13 mouse cellular contexts compared by ENCODE assay signal in genomic region chr17:6017268-6017667, GRCm38 (mm10).
DNase-seq lines count a peak whose midpoint lies in the region; ATAC-seq and TF ChIP-seq lines count a peak whose summit lies in the region.
"Had no signal": no experiment of that assay in that cellular context is flagged by ENCODE, and none has a peak within 500 bp of the region (broad histone marks: within the 10 kb centered on the region; RNA-seq: fewer than 3 reads in every experiment).

No protein-coding gene starts in this region.

- H3K9ac ChIP-seq in hindbrain, postnatal 0 days (replicated peaks; ENCODE audit: low read length), result no peak overlapping the region
- no peak overlapping the region for H3K9ac ChIP-seq in hindbrain, embryonic 12.5 days
- no peak overlapping the region for H3K9ac ChIP-seq in lung, postnatal 0 days (replicated peaks; ENCODE audit: low read depth)
- H3K9ac ChIP-seq: heart, embryonic 13.5 days; liver, embryonic 14.5 days had no signal

- no peak overlapping the region for H3K27ac ChIP-seq in hindbrain, postnatal 0 days
- H3K27ac ChIP-seq in hindbrain, embryonic 12.5 days, result no peak overlapping the region
- no peak overlapping the region for H3K27ac ChIP-seq in lung, postnatal 0 days (ENCODE audit: low read length)
- peak overlapping the region; percentile 7; the same call in 1 of the 2 replicates for H3K27ac ChIP-seq in limb, embryonic 10.5 days
- H3K27ac ChIP-seq: liver, embryonic 14.5 days had no signal

- DNase-seq in hindbrain, postnatal 0 days (ENCODE audit: low spot score), result no peak
- DNase-seq in lung, postnatal 0 days (ENCODE audit: low spot score), result peak; percentile 38
- no peak for DNase-seq in lung, postnatal 14 days
- no peak for DNase-seq in limb, embryonic 10.5 days (ENCODE audit: low spot score)
- no peak for DNase-seq in frontal cortex, adult 2 months (ENCODE audit: extremely low spot score in 1 of 2, low spot score in 1 of 2)
- DNase-seq in spleen, postnatal 36 days (ENCODE audit: low spot score in 2 of 2), result no peak
- DNase-seq: cerebellum, postnatal 36 days; kidney, adult 8-10 months; layer of hippocampus, postnatal 36 days; spleen, adult 18-20 months had no signal

- no peaks in the 10 kb centered on the region for H3K4me1 ChIP-seq in hindbrain, postnatal 0 days (ENCODE audit: insufficient read depth, low read length)
- no peaks in the 10 kb centered on the region for H3K4me1 ChIP-seq in hindbrain, embryonic 12.5 days
- peaks cover 5% of the 10 kb centered on the region; the same call in 1 of the 2 replicates for H3K4me1 ChIP-seq in lung, postnatal 0 days (ENCODE audit: insufficient read depth, low read depth, low read length)
- H3K4me1 ChIP-seq in limb, embryonic 10.5 days, result peaks cover 13% of the 10 kb centered on the region

- no peak overlapping the region for H3K4me2 ChIP-seq in hindbrain, postnatal 0 days (ENCODE audit: low read depth, low read length)
- H3K4me2 ChIP-seq in hindbrain, embryonic 12.5 days (replicated peaks), result no peak overlapping the region
- H3K4me2 ChIP-seq in lung, postnatal 0 days (replicated peaks; ENCODE audit: low read depth, low read length), result no peak overlapping the region
- H3K4me2 ChIP-seq: heart, embryonic 13.5 days had no signal

- 66% methylated on average over 12 of the region's 12 CpGs for WGBS in hindbrain, postnatal 0 days
- 67% methylated on average over 12 of the region's 12 CpGs for WGBS in hindbrain, embryonic 12.5 days
- 63% methylated on average over 12 of the region's 12 CpGs for WGBS in lung, postnatal 0 days
- WGBS in limb, embryonic 10.5 days, result 71% methylated on average over 12 of the region's 12 CpGs

- H3K36me3 ChIP-seq in hindbrain, postnatal 0 days (ENCODE audit: insufficient read depth, low read length), result no peaks in the 10 kb centered on the region
- H3K36me3 ChIP-seq in hindbrain, embryonic 12.5 days, result no peaks in the 10 kb centered on the region
- H3K36me3 ChIP-seq in lung, postnatal 0 days (ENCODE audit: insufficient read depth, low read length), result no peaks in the 10 kb centered on the region
- no peaks in the 10 kb centered on the region for H3K36me3 ChIP-seq in limb, embryonic 10.5 days

- TF ChIP-seq CTCF in hindbrain, postnatal 0 days (IDR thresholded peaks at IDR 0.05; ENCODE audit: low read depth), result peak; percentile 46
- TF ChIP-seq CTCF in lung, postnatal 0 days (IDR thresholded peaks at IDR 0.05), result peak; percentile 50

- H3K4me3 ChIP-seq in hindbrain, postnatal 0 days (ENCODE audit: low read length), result no peak overlapping the region
- no peak overlapping the region for H3K4me3 ChIP-seq in hindbrain, embryonic 12.5 days
- no peak overlapping the region for H3K4me3 ChIP-seq in lung, postnatal 0 days (ENCODE audit: low read depth, low read length)
- no peak overlapping the region for H3K4me3 ChIP-seq in limb, embryonic 10.5 days
- H3K4me3 ChIP-seq: heart, embryonic 13.5 days had no signal

- no peaks in the 10 kb centered on the region for H3K9me3 ChIP-seq in hindbrain, postnatal 0 days (ENCODE audit: low read length)
- H3K9me3 ChIP-seq in hindbrain, embryonic 12.5 days (replicated peaks), result no peaks in the 10 kb centered on the region
- H3K9me3 ChIP-seq in lung, postnatal 0 days (ENCODE audit: low read length), result no peaks in the 10 kb centered on the region
- no peaks in the 10 kb centered on the region for H3K9me3 ChIP-seq in limb, embryonic 10.5 days (replicated peaks)
- H3K9me3 ChIP-seq: heart, embryonic 13.5 days had no signal

- ATAC-seq in hindbrain, postnatal 0 days, result no peak
- ATAC-seq in hindbrain, embryonic 12.5 days (ENCODE audit: low FRiP score), result no peak
- no peak for ATAC-seq in lung, postnatal 0 days

- H3K27me3 ChIP-seq in hindbrain, postnatal 0 days (ENCODE audit: insufficient read depth, low read length), result no peaks in the 10 kb centered on the region
- H3K27me3 ChIP-seq in hindbrain, embryonic 12.5 days, result no peaks in the 10 kb centered on the region
- no peaks in the 10 kb centered on the region for H3K27me3 ChIP-seq in lung, postnatal 0 days (replicated peaks; ENCODE audit: insufficient read depth, low read length)
- H3K27me3 ChIP-seq in limb, embryonic 10.5 days (ENCODE audit: low read depth, poor library complexity, severe bottlenecking), result no peaks in the 10 kb centered on the region
- H3K27me3 ChIP-seq: heart, embryonic 13.5 days had no signal

- TF ChIP-seq EP300 in lung, postnatal 0 days (IDR thresholded peaks at IDR 0.05), result no peak
